Mouse (Mus musculus): Measurements from ENCODE around the gene Fbxo6. TPM values are rescaled to one million over a fixed set of nuclear protein-coding genes. Genes with fewer than 3 reads are reported as not detected.
"Not testable (repeated sequence)": the region's sequence is repeated elsewhere in the genome, so short reads cannot be mapped to it uniquely, and the experiment has no call there.

The Fbxo6 gene
- polyA plus RNA-seq (2016; fragmentation: Nextera tagmentation; extraction: Ambion mirVana) = 11.4 and 13.0 TPM in 2 replicates

GRCm38 (mm10) chr4:148151267-148152168 is at the start of gene Fbxo6:
Gene Fbxo6, minus strand, starts transcription at chr4:148152140.
- peak; percentile 90 for DNase-seq (ENCODE audit: low spot score)
- Histone ChIP-seq H3K36me3 (peaks cover 68% of the 10 kb centered on the region), H3K27me3 (ENCODE audit: low read depth, poor library complexity, severe bottlenecking) (no peaks in the 10 kb centered on the region; the same call in 1 of the 2 replicates), H3K4me1 (peaks cover 31% of the 10 kb centered on the region), H3K4me3 (peak within 1 kb of the TSS; percentile 80), H3K27ac (replicated peaks) (peak within 1 kb of the TSS; percentile 93), H3K9me3 (replicated peaks) (no peaks in the 10 kb centered on the region)
- 2% methylated on average over 61 of the region's 67 CpGs for WGBS

GRCm38 (mm10) chr4:148198721-148199120 is 46.8 kb upstream of the Fbxo6 start:
- Histone ChIP-seq H3K27me3 (ENCODE audit: low read depth, poor library complexity, severe bottlenecking) (peaks cover 38% of the 10 kb centered on the region), H3K4me3 (no peak overlapping the region), H3K27ac (replicated peaks) (no peak overlapping the region), H3K9me3 (replicated peaks) (no peaks in the 10 kb centered on the region), H3K4me1 (peaks cover 21% of the 10 kb centered on the region), H3K36me3 (no peaks in the 10 kb centered on the region)
- no peak for DNase-seq (ENCODE audit: low spot score)
- 45% methylated on average over 10 of the region's 10 CpGs for WGBS

DNA sequence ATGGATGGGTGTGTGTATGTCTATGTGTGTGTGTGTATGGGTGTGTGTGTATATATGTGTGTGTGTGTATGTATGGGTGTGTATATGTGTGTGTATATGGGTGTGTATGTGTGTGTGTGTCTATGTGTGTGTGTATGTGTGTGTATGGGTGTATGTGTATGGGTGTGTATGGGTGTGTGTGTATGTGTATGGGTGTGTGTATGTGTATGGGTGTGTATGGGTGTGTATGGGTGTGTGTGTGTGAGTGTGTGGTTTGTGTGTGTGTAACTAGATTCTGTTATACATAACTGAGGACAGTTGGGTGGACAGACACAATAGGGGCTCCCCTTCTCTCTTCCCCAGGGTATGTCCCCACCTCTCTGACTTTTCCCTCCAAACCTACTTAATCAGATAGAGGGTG is 42.5 kb upstream of the Fbxo6 start:
- Histone ChIP-seq H3K36me3 (no peaks in the 10 kb centered on the region), H3K4me3 (no peak overlapping the region), H3K27ac (replicated peaks) (no peak overlapping the region), H3K9me3 (replicated peaks) (no peaks in the 10 kb centered on the region), H3K27me3 (ENCODE audit: low read depth, poor library complexity, severe bottlenecking) (peaks cover 36% of the 10 kb centered on the region), H3K4me1 (peaks cover 29% of the 10 kb centered on the region)
- no peak for DNase-seq (ENCODE audit: low spot score)

DNA sequence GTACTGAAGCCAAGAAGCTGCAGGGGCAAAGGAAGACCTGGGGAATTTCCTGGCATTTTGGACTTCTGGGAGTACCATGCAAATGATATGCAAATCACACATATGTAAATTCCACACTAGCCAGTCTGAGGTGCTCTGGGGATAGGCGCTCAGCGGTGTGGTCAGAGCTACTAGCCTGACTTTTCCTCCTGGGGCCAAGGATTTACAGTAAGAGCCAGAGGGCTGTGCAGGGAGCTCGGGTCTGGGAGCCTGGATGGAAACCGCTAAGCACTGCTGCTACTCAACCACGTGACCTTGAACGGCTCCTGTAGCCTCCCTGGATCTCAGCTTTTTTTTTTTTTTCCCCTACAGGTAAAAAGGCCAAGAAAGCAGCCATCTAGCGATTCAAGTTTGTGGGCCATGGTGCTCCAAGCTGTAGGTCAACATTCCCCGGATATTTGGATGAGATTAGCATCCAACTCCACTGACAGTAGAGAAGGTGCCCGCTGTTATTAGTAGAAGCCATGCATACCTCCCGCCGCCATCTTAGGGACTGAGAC is 40.8 kb upstream of the Fbxo6 start:
- peaks cover 31% of the 10 kb centered on the region for H3K27me3 ChIP-seq (ENCODE audit: low read depth, poor library complexity, severe bottlenecking)
- H3K27ac ChIP-seq (replicated peaks) = no peak overlapping the region
- no peak overlapping the region for H3K4me3 ChIP-seq
- no peaks in the 10 kb centered on the region for H3K36me3 ChIP-seq
- H3K9me3 ChIP-seq (replicated peaks) = no peaks in the 10 kb centered on the region
- WGBS = 39% methylated on average over 11 of the region's 11 CpGs
- peaks cover 20% of the 10 kb centered on the region for H3K4me1 ChIP-seq
- DNase-seq (ENCODE audit: low spot score) = no peak

GRCm38 (mm10) chr4:148188767-148189166 is 36.8 kb upstream of the Fbxo6 start:
- DNase-seq (ENCODE audit: low spot score); H3K27ac ChIP-seq (replicated peaks); H3K4me3 ChIP-seq; H3K36me3 ChIP-seq; H3K9me3 ChIP-seq (replicated peaks): not testable (repeated sequence)
- WGBS = 94% methylated on average over 1 of the region's 1 CpGs
- peaks cover 38% of the 10 kb centered on the region for H3K4me1 ChIP-seq
- peaks cover 41% of the 10 kb centered on the region for H3K27me3 ChIP-seq (ENCODE audit: low read depth, poor library complexity, severe bottlenecking)

DNA sequence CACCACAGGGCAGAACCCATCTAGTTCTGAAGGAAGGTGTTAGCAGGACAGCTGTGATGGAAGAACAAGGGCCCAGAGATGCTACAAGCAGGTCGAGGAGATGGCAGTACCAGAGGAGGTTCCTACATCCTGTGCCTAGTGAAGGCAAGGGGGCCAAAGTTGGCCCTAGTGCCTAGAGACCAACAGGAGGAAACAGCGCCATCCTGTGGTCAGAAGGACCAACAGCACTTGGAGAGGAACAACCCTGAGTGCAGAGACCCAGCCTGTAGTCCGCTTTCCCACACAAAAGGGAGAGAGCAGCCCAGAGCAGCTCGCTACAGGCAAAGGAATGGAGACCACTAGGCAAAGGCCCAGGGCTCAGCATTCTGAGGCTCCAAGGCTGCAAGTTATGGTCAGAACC is 33.9 kb upstream of the Fbxo6 start:
- no peak overlapping the region for H3K4me3 ChIP-seq
- WGBS = 75% methylated on average over 4 of the region's 4 CpGs

GRCm38 (mm10) chr4:148184564-148184963 is 32.6 kb upstream of the Fbxo6 start:
- H3K4me3 ChIP-seq = no peak overlapping the region
- DNase-seq (ENCODE audit: low spot score) = no peak
- H3K9me3 ChIP-seq (replicated peaks) = no peaks in the 10 kb centered on the region
- WGBS = 41% methylated on average over 9 of the region's 9 CpGs
- peaks cover 30% of the 10 kb centered on the region for H3K4me1 ChIP-seq
- no peaks in the 10 kb centered on the region for H3K36me3 ChIP-seq
- peaks cover 54% of the 10 kb centered on the region for H3K27me3 ChIP-seq (ENCODE audit: low read depth, poor library complexity, severe bottlenecking)
- no peak overlapping the region for H3K27ac ChIP-seq (replicated peaks)

More for the DNA sequence above, 33.9 kb upstream of the Fbxo6 start:
- Histone ChIP-seq H3K36me3 (no peaks in the 10 kb centered on the region), H3K27me3 (ENCODE audit: low read depth, poor library complexity, severe bottlenecking) (peaks cover 52% of the 10 kb centered on the region), H3K27ac (replicated peaks) (no peak overlapping the region), H3K9me3 (replicated peaks) (no peaks in the 10 kb centered on the region), H3K4me1 (peaks cover 30% of the 10 kb centered on the region)
- no peak for DNase-seq (ENCODE audit: low spot score)

DNA sequence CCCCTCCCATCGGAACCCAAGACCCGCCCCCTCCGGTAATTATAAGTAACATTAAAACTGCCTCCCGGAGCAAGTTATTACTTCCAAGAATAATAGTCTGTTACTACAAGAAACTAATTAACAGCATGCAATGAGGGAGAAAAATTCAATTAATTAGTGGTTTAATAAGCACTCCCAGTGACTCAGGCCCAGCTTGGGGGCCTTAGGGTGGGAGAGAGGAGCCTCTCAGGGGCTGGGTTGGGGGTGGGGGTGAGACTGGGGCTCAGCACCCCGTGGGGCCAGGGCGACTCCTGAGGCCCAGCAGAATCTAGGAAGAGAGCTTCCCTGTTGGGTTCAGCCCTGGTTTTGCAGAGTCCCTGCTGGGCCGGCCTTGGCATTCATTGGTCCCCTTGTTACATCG is 30.4 kb upstream of the Fbxo6 start:
- no peak for DNase-seq (ENCODE audit: low spot score)
- WGBS = 42% methylated on average over 8 of the region's 8 CpGs
- Histone ChIP-seq H3K4me1 (peaks cover 34% of the 10 kb centered on the region), H3K27me3 (ENCODE audit: low read depth, poor library complexity, severe bottlenecking) (peaks cover 63% of the 10 kb centered on the region), H3K27ac (replicated peaks) (no peak overlapping the region), H3K4me3 (no peak overlapping the region), H3K9me3 (replicated peaks) (no peaks in the 10 kb centered on the region), H3K36me3 (no peaks in the 10 kb centered on the region)

GRCm38 (mm10) chr4:148181483-148181882 is 29.5 kb upstream of the Fbxo6 start:
- Histone ChIP-seq H3K4me1 (peaks cover 34% of the 10 kb centered on the region), H3K9me3 (replicated peaks) (no peaks in the 10 kb centered on the region), H3K4me3 (no peak overlapping the region), H3K27me3 (ENCODE audit: low read depth, poor library complexity, severe bottlenecking) (peaks cover 62% of the 10 kb centered on the region), H3K36me3 (no peaks in the 10 kb centered on the region), H3K27ac (replicated peaks) (no peak overlapping the region)
- 91% methylated on average over 12 of the region's 12 CpGs for WGBS
- DNase-seq (ENCODE audit: low spot score) = no peak

GRCm38 (mm10) chr4:148177716-148178115 is 25.8 kb upstream of the Fbxo6 start:
- Histone ChIP-seq H3K4me1 (peaks cover 37% of the 10 kb centered on the region), H3K9me3 (replicated peaks) (no peaks in the 10 kb centered on the region), H3K4me3 (no peak overlapping the region), H3K27ac (replicated peaks) (no peak overlapping the region), H3K36me3 (no peaks in the 10 kb centered on the region), H3K27me3 (ENCODE audit: low read depth, poor library complexity, severe bottlenecking) (peaks cover 90% of the 10 kb centered on the region)
- DNase-seq (ENCODE audit: low spot score) = no peak

- Histone ChIP-seq H3K4me1 (peaks cover 35% of the 10 kb centered on the region), H3K27me3 (ENCODE audit: low read depth, poor library complexity, severe bottlenecking) (peaks cover 90% of the 10 kb centered on the region)
- not testable (repeated sequence) for H3K4me3 ChIP-seq; H3K27ac ChIP-seq (replicated peaks); DNase-seq (ENCODE audit: low spot score); H3K36me3 ChIP-seq; H3K9me3 ChIP-seq (replicated peaks)
- 68% methylated on average over 5 of the region's 6 CpGs for WGBS
Observed at GRCm38 (mm10) chr4:148176603-148177002, 24.7 kb upstream of the Fbxo6 start.

- Histone ChIP-seq H3K27me3 (ENCODE audit: low read depth, poor library complexity, severe bottlenecking) (peaks cover 96% of the 10 kb centered on the region), H3K27ac (replicated peaks) (peak overlapping the region; percentile 53; the same call in 1 of the 2 replicates), H3K4me3 (peak overlapping the region; percentile 43; the same call in 1 of the 2 replicates), H3K36me3 (no peaks in the 10 kb centered on the region), H3K4me1 (peaks cover 48% of the 10 kb centered on the region), H3K9me3 (replicated peaks) (no peaks in the 10 kb centered on the region)
- DNase-seq (ENCODE audit: low spot score) = no peak
- WGBS = 5% methylated on average over 12 of the region's 12 CpGs
Observed at GRCm38 (mm10) chr4:148174495-148174862, 22.5 kb upstream of the Fbxo6 start.

- Histone ChIP-seq H3K9me3 (replicated peaks) (no peaks in the 10 kb centered on the region), H3K27me3 (ENCODE audit: low read depth, poor library complexity, severe bottlenecking) (peaks cover 96% of the 10 kb centered on the region), H3K36me3 (no peaks in the 10 kb centered on the region), H3K27ac (replicated peaks) (peak overlapping the region; percentile 53), H3K4me1 (peaks cover 50% of the 10 kb centered on the region), H3K4me3 (peak overlapping the region; percentile 43)
- peak; percentile 61 for DNase-seq (ENCODE audit: low spot score)
- 1% methylated on average over 30 of the region's 30 CpGs for WGBS
Observed at GRCm38 (mm10) chr4:148173811-148174494, 22.0 kb upstream of the Fbxo6 start.

Measured in midbrain, embryonic 10.5 days (tissue).